Mouse (Mus musculus) heart, adult 9 months (tissue): ENCODE data around the gene Fndc11.

ENCODE experiments used
- DNase-seq, 2 experiments: peaks; one replicate each; pipeline ENCODE4 v3.0.0; 2022; ENCODE audit warnings: low spot score in 2 of 2

Gene Fndc11

DNA sequence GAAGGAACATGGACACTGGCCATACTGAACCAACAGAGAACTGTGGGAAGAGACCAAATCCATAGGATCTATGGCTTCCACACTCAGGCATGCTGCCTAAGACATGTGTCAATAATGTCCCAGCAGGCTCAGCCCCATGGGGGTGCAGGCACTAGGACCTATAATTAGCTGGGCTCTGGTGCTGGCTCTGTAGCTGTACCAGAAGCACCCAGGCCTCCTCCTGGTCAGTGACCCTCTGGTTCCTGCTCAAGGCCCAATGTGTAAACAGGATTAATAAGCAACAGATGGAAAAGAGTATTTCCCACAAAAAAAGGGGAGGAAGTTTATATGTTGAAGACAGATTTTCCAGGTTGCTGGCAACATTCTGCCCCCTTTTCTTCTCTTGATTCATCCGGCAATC is 33.4 kb downstream of the Fndc11 start:
- no peak for DNase-seq

DNA sequence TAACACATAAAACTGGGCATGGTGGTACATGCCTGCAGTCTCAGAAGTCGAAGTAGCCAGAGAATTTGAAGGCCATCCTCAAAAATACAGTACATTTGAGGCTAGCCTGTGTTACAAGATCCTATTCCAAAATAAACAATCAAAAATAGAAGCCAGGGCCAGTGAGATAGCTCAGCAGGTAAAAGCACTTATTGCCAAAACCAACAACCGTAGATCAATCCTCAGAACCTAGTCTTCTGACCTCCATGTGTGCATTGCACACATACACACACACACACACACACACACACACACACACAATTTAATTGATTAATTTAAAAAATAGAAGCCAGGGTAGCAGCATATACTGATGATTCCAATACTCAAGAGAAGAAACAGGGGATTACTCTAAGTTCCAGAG is 47.0 kb downstream of the Fndc11 start:
- DNase-seq = no peak

DNA sequence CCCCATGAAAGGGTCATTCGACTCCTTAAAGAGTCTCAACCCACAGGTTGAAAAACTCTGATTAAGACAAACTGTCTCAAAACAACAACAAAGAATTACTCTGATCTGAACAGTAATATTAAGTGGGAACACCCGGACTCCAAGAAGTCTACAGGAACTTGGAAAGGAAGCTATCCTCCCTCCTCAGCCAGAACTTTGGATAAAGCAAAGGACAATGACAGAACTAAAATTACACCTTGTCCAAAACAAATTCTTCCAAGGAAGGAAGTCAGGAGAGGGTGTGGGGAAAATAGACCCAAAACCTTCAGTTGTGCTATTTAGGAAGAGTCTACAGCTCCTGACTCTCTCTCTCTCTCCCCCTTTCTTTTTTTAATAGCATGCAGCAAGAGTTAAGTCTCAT is 52.3 kb downstream of the Fndc11 start:
- DNase-seq = peak; percentile 11 to 33
